Comparison of ENCODE assay signal across 22 mouse cellular contexts in genomic region chr4:45443652-45444051, GRCm38 (mm10). TPM values are rescaled to one million over a fixed set of nuclear protein-coding genes. Genes with fewer than 3 reads are reported as not detected.
DNase-seq lines count a peak whose midpoint lies in the region; ATAC-seq lines count a peak whose summit lies in the region.
"Had no signal": no experiment of that assay in that cellular context is flagged by ENCODE, and none has a peak within 500 bp of the region (broad histone marks: within the 10 kb centered on the region; RNA-seq: fewer than 3 reads in every experiment).

No protein-coding gene starts in this region.

- no peak overlapping the region for H3K4me2 ChIP-seq in kidney, embryonic 16.5 days (replicated peaks; ENCODE audit: low read depth, low read length)
- H3K4me2 ChIP-seq: forebrain, embryonic 13.5 days; liver, embryonic 12.5 days had no signal

- 69% methylated on average over 7 of the region's 7 CpGs for WGBS in heart, embryonic 10.5 days
- WGBS in kidney, embryonic 16.5 days = 78% methylated on average over 7 of the region's 7 CpGs
- WGBS in limb, embryonic 10.5 days = 84% methylated on average over 7 of the region's 7 CpGs

- peaks cover 100% of the 10 kb centered on the region for H3K4me1 ChIP-seq in heart, embryonic 10.5 days
- H3K4me1 ChIP-seq in kidney, embryonic 16.5 days (ENCODE audit: insufficient read depth, low read length) = peaks cover 12% of the 10 kb centered on the region; the same call in 1 of the 2 replicates
- H3K4me1 ChIP-seq in limb, embryonic 10.5 days = peaks cover 87% of the 10 kb centered on the region

- no peak overlapping the region; the same call in 1 of the 2 replicates for H3K9ac ChIP-seq in kidney, embryonic 16.5 days (replicated peaks; ENCODE audit: low read length)
- H3K9ac ChIP-seq: forebrain, embryonic 13.5 days; liver, embryonic 12.5 days had no signal

- H3K9me3 ChIP-seq in heart, embryonic 10.5 days = no peaks in the 10 kb centered on the region
- no peaks in the 10 kb centered on the region for H3K9me3 ChIP-seq in kidney, embryonic 16.5 days (ENCODE audit: low read length)
- H3K9me3 ChIP-seq in limb, embryonic 10.5 days (replicated peaks) = no peaks in the 10 kb centered on the region
- H3K9me3 ChIP-seq: forebrain, embryonic 13.5 days; G1E; liver, embryonic 12.5 days had no signal

- DNase-seq in heart, embryonic 10.5 days (ENCODE audit: low spot score) = no peak
- no peak for DNase-seq in heart, adult 18-20 months
- peak; percentile 69 for DNase-seq in kidney, adult 18-20 months
- peak; percentile 84 for DNase-seq in kidney, adult 9 months
- DNase-seq in limb, embryonic 10.5 days (ENCODE audit: low spot score) = no peak
- no peak for DNase-seq in lung, postnatal 36 days
- DNase-seq: cerebellum, adult 9-10 months; lung, adult 18-20 months; lung, postnatal 10 days; midbrain, embryonic 14.5 days; right cerebral cortex, postnatal 14 days; thymus, adult 2 months; thymus, postnatal 4 days had no signal

- H3K27ac ChIP-seq in heart, embryonic 10.5 days = peak overlapping the region; percentile 80; the same call in 1 of the 2 replicates
- H3K27ac ChIP-seq in kidney, embryonic 16.5 days (ENCODE audit: low read length) = no peak overlapping the region
- H3K27ac ChIP-seq in limb, embryonic 10.5 days = peak overlapping the region; percentile 17; the same call in 1 of the 2 replicates
- H3K27ac ChIP-seq: forebrain, embryonic 13.5 days; layer of hippocampus, adult 2 months; liver, embryonic 12.5 days; stomach, postnatal 0 days had no signal

- no peak for ATAC-seq in kidney, embryonic 16.5 days (ENCODE audit: low FRiP score, low TSS enrichment)
- ATAC-seq: forebrain, embryonic 13.5 days; hindbrain, embryonic 16.5 days; intestine, embryonic 16.5 days; liver, embryonic 12.5 days; Patski had no signal

- H3K4me3 ChIP-seq in heart, embryonic 10.5 days = no peak overlapping the region
- H3K4me3 ChIP-seq in kidney, embryonic 16.5 days (ENCODE audit: low read length) = no peak overlapping the region
- no peak overlapping the region for H3K4me3 ChIP-seq in limb, embryonic 10.5 days
- H3K4me3 ChIP-seq: forebrain, embryonic 13.5 days; layer of hippocampus, adult 2 months; liver, embryonic 12.5 days had no signal

- peaks cover 12% of the 10 kb centered on the region; the same call in 1 of the 2 replicates for H3K27me3 ChIP-seq in heart, embryonic 10.5 days (ENCODE audit: insufficient read depth, poor library complexity, severe bottlenecking)
- no peaks in the 10 kb centered on the region for H3K27me3 ChIP-seq in kidney, embryonic 16.5 days (ENCODE audit: insufficient read depth, low read length)
- H3K27me3 ChIP-seq in limb, embryonic 10.5 days (ENCODE audit: low read depth, poor library complexity, severe bottlenecking) = peaks cover 59% of the 10 kb centered on the region
- H3K27me3 ChIP-seq: liver, embryonic 12.5 days; Patski had no signal

- H3K36me3 ChIP-seq in heart, embryonic 10.5 days = peaks cover 27% of the 10 kb centered on the region; the same call in 1 of the 2 replicates
- peaks cover 31% of the 10 kb centered on the region for H3K36me3 ChIP-seq in kidney, embryonic 16.5 days (ENCODE audit: insufficient read depth, low read length)
- H3K36me3 ChIP-seq in limb, embryonic 10.5 days = peaks cover 72% of the 10 kb centered on the region
- H3K36me3 ChIP-seq: G1E had no signal

RNA-seq across cellular contexts. Expression of gene Slc25a51, which starts 35.1 kb away (rescaled TPM):
- 66.2 and 77.3 TPM in 2 replicates for polyA plus RNA-seq in heart, embryonic 10.5 days (2016; fragmentation: Nextera tagmentation; extraction: Ambion mirVana)
- total RNA-seq in heart, adult 18-20 months (2021) = 100 to 1,000 TPM; 103 to 107 TPM
- polyA plus RNA-seq in kidney, embryonic 16.5 days (2015; fragmentation: Nextera tagmentation; extraction: Ambion mirVana) = 70.6 and 81.9 TPM in 2 replicates
- polyA plus RNA-seq in limb, embryonic 10.5 days (2016; fragmentation: Nextera tagmentation; extraction: Ambion mirVana) = 75.6 and 85.1 TPM in 2 replicates

Comparison
In these comparisons a context has a peak if more than half of its experiments do, and no peak if none do; other contexts are left out.
1. DNase-seq: peak in kidney, adult 18-20 months (single experiment) and kidney, adult 9 months (single experiment); none in heart, embryonic 10.5 days (single experiment), heart, adult 18-20 months (0 of 2), limb, embryonic 10.5 days (single experiment) and lung, postnatal 36 days (single experiment).